Mouse (Mus musculus): ENCODE results near the gene Mipep.

DNA sequence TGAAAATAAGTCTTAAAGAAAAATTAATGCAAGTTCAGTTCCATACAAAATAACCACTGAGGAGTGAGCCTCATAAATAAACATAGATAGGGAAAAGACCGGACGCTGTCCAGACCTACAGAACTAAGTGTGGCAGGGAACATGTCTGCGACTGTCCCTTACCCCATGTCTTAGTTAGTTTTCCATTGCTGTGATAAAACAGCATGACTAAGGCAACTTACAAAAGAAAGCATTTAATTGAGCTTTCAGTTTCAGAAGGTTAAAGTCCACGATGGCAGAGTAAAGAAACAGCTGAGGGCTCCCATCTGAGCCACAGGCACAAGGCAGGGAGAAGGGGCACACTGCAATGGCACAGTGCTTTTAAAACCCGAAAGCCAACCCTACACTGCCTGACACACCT, 63.8 kb downstream of the Mipep start:
- TF ChIP-seq POLR2A (IDR thresholded peaks at IDR 0.05; ENCODE audit: insufficient read depth, low read depth, low read length) (no peak), CTCF (IDR thresholded peaks at IDR 0.05; ENCODE audit: insufficient read depth, low read depth, low read length) (no peak)
